Mouse (Mus musculus): ENCODE measurements at regions not wholly inside any gene's neighbourhood (a gene's known extent, or its start where the extent isn't known, plus 50 kb on each side); places are given as distances from the start of the nearest gene placed in this dataset.

DNA sequence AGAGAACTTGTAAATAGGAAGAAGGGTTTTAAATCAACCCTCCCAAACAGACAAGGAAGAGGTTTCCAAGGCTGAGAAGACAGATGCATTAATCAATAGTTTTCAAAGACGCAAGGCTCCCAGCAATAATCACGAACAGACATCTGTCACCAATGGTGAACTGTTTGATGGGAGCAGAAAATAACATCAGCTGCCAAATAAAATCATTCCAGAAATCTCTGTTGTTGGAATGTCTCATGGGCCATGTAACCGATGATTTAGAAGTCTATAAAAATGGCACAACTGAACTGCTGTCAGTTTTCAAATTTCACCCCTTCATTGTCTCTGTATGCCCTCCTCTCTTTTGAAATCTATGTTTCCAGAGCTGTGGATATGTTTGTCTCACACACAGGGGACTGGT, 152.7 kb downstream of the Ccdc71l start:
- no peak for TF ChIP-seq CTCF (IDR thresholded peaks at IDR 0.05; ENCODE audit: insufficient read depth, low read length)
- TF ChIP-seq POLR2A (IDR thresholded peaks at IDR 0.05; ENCODE audit: borderline replicate concordance, extremely low read depth, low read depth, low read length) = no peak

Measured in lung, adult 2 months (tissue).